Mouse (Mus musculus) testis, adult 2 months (tissue): ENCODE measurements at regions not wholly inside any gene's neighbourhood (a gene's known extent, or its start where the extent isn't known, plus 50 kb on each side); places are given as distances from the start of the nearest gene placed in this dataset.

Experiments used
- CTCF ChIP-seq: fragments of 200-500 bp; IDR thresholded peaks from 2 replicates; pipeline ENCODE4 v1.5.1; 2012; ENCODE audit warnings: low read depth, mild to moderate bottlenecking, inconsistent platforms, low read length, moderate library complexity; ENCODE audit not compliant: control insufficient read depth, insufficient read depth, insufficient replicate concordance
- POLR2A ChIP-seq: fragments of 200-500 bp; IDR thresholded peaks from 2 replicates; pipeline ENCODE4 v1.6.1; 2012; ENCODE audit warnings: low read depth, mild to moderate bottlenecking, inconsistent platforms, low read length, moderate library complexity; ENCODE audit not compliant: control insufficient read depth

DNA sequence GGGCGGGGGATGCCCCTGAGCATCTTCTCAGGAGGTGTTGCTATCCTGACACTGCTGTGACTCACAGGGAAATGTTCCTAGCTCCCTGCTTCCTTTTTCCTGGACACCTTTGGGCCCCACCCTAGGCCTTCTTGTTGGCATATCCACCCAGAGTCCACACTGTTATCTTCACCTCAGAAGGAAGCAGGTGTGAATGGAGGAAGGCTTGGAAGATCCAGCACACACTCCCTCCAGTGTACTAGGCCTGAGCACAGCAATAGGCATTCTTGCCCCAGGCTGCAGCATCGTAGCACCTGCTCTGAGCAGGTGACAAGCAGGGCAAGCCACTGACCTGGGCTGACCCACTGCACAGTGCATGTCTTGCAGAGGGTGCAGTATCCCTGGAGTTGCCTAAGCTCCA lies 172.6 kb upstream of the Klf3 start:
- TF ChIP-seq CTCF (no peak), POLR2A (no peak)
